Mouse (Mus musculus): ENCODE data around the gene Gm614. TPM values are rescaled to one million over a fixed set of nuclear protein-coding genes. Genes with fewer than 3 reads are reported as not detected.

Gm614 gene
- polyA plus RNA-seq, 1 experiment, result 68.4 TPM

- no peak for TF ChIP-seq POLR2A (IDR thresholded peaks at IDR 0.05; ENCODE audit: control insufficient read depth, low read depth, low read length)
- no peak for TF ChIP-seq CTCF (IDR thresholded peaks at IDR 0.05; ENCODE audit: control insufficient read depth, insufficient read depth, insufficient replicate concordance, low read depth, low read length)
- Histone ChIP-seq H3K36me3 (ENCODE audit: control insufficient read depth, insufficient read depth, low read length) (no peaks in the 10 kb centered on the region), H3K27ac (ENCODE audit: control insufficient read depth, insufficient read depth, low read depth, low read length) (no peak overlapping the region), H3K27me3 (ENCODE audit: control insufficient read depth, insufficient read depth, low read length) (no peaks in the 10 kb centered on the region), H3K4me3 (ENCODE audit: control insufficient read depth, low read depth, low read length) (no peak overlapping the region), H3K4me1 (ENCODE audit: control insufficient read depth, insufficient read depth, low read length) (no peaks in the 10 kb centered on the region)
These were observed 26.3 kb upstream of the Gm614 start for GRCm38 (mm10) chrX:101290111-101290510.

GRCm38 (mm10) chrX:101289037-101289436, 25.2 kb upstream of the Gm614 start:
- no peak overlapping the region for H3K27ac ChIP-seq (ENCODE audit: control insufficient read depth, insufficient read depth, low read depth, low read length)
- no peaks in the 10 kb centered on the region for H3K4me1 ChIP-seq (ENCODE audit: control insufficient read depth, insufficient read depth, low read length)
- no peaks in the 10 kb centered on the region for H3K36me3 ChIP-seq (ENCODE audit: control insufficient read depth, insufficient read depth, low read length)
- H3K27me3 ChIP-seq (ENCODE audit: control insufficient read depth, insufficient read depth, low read length), result no peaks in the 10 kb centered on the region
- no peak overlapping the region for H3K4me3 ChIP-seq (ENCODE audit: control insufficient read depth, low read depth, low read length)
- TF ChIP-seq POLR2A (IDR thresholded peaks at IDR 0.05; ENCODE audit: control insufficient read depth, low read depth, low read length), result no peak
- no peak for TF ChIP-seq CTCF (IDR thresholded peaks at IDR 0.05; ENCODE audit: control insufficient read depth, insufficient read depth, insufficient replicate concordance, low read depth, low read length)

DNA sequence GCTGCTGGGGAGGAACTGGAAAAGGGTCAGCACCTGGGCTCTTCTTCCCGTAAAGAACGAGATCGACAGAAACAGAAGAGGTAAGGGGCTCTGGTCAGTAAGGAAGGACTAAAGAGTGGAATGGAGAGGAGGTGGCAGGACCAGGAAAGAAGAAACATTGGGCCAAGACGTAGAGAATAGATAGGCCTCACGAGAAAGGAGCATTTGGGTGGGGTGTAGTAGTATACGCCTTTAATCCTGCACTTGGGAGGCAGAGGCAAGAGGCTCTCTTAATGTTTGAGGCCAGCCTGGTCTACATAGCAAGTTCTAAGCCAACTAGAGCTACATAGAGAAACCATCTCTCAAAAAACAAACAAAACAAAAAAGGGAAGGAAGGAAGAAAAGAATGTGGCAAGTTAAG, 24.6 kb upstream of the Gm614 start:
- TF ChIP-seq POLR2A (IDR thresholded peaks at IDR 0.05; ENCODE audit: control insufficient read depth, low read depth, low read length), result no peak
- no peak for TF ChIP-seq CTCF (IDR thresholded peaks at IDR 0.05; ENCODE audit: control insufficient read depth, insufficient read depth, insufficient replicate concordance, low read depth, low read length)
- Histone ChIP-seq H3K36me3 (ENCODE audit: control insufficient read depth, insufficient read depth, low read length) (no peaks in the 10 kb centered on the region), H3K4me3 (ENCODE audit: control insufficient read depth, low read depth, low read length) (no peak overlapping the region), H3K27me3 (ENCODE audit: control insufficient read depth, insufficient read depth, low read length) (no peaks in the 10 kb centered on the region), H3K27ac (ENCODE audit: control insufficient read depth, insufficient read depth, low read depth, low read length) (no peak overlapping the region), H3K4me1 (ENCODE audit: control insufficient read depth, insufficient read depth, low read length) (no peaks in the 10 kb centered on the region)

DNA sequence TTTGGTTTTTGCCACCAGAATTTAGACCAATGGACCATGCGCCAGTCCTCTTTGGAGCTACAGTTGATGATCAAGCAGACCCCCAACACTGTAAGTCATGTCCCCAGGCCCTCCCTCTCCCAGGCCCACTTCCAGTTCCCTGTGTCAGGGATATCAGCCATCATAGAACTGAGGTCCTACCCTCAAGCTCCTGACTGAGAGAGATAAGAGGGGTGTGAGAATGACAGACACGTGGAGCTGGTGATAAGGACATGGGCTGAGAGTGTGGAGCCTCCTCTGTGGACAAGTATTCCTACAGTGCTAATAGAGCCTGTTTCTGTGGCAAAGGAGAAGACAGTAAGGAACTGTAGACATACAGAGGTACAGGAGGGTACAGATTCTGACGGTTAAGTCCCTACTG, 23.8 kb upstream of the Gm614 start:
- Histone ChIP-seq H3K36me3 (ENCODE audit: control insufficient read depth, insufficient read depth, low read length) (no peaks in the 10 kb centered on the region), H3K4me3 (ENCODE audit: control insufficient read depth, low read depth, low read length) (no peak overlapping the region), H3K27me3 (ENCODE audit: control insufficient read depth, insufficient read depth, low read length) (no peaks in the 10 kb centered on the region), H3K27ac (ENCODE audit: control insufficient read depth, insufficient read depth, low read depth, low read length) (no peak overlapping the region), H3K4me1 (ENCODE audit: control insufficient read depth, insufficient read depth, low read length) (no peaks in the 10 kb centered on the region; the same call in 1 of the 2 replicates)
- no peak for TF ChIP-seq CTCF (IDR thresholded peaks at IDR 0.05; ENCODE audit: control insufficient read depth, insufficient read depth, insufficient replicate concordance, low read depth, low read length)
- TF ChIP-seq POLR2A (IDR thresholded peaks at IDR 0.05; ENCODE audit: control insufficient read depth, low read depth, low read length), result no peak

- TF ChIP-seq POLR2A (IDR thresholded peaks at IDR 0.05; ENCODE audit: control insufficient read depth, low read depth, low read length) (no peak), CTCF (IDR thresholded peaks at IDR 0.05; ENCODE audit: control insufficient read depth, insufficient read depth, insufficient replicate concordance, low read depth, low read length) (no peak)
- no peaks in the 10 kb centered on the region; the same call in 1 of the 2 replicates for H3K4me1 ChIP-seq (ENCODE audit: control insufficient read depth, insufficient read depth, low read length)
- H3K4me3 ChIP-seq (ENCODE audit: control insufficient read depth, low read depth, low read length), result no peak overlapping the region
- H3K27ac ChIP-seq (ENCODE audit: control insufficient read depth, insufficient read depth, low read depth, low read length), result no peak overlapping the region
- H3K36me3 ChIP-seq (ENCODE audit: control insufficient read depth, insufficient read depth, low read length), result no peaks in the 10 kb centered on the region
- no peaks in the 10 kb centered on the region for H3K27me3 ChIP-seq (ENCODE audit: control insufficient read depth, insufficient read depth, low read length)
These were observed 22.3 kb upstream of the Gm614 start for GRCm38 (mm10) chrX:101285953-101286670.

GRCm38 (mm10) chrX:101285534-101285933, 21.7 kb upstream of the Gm614 start:
- no peaks in the 10 kb centered on the region for H3K36me3 ChIP-seq (ENCODE audit: control insufficient read depth, insufficient read depth, low read length)
- TF ChIP-seq POLR2A (IDR thresholded peaks at IDR 0.05; ENCODE audit: control insufficient read depth, low read depth, low read length), result no peak
- TF ChIP-seq CTCF (IDR thresholded peaks at IDR 0.05; ENCODE audit: control insufficient read depth, insufficient read depth, insufficient replicate concordance, low read depth, low read length), result peak; percentile 49; the same call in 1 of the 2 replicates
- H3K4me3 ChIP-seq (ENCODE audit: control insufficient read depth, low read depth, low read length), result no peak overlapping the region
- no peak overlapping the region for H3K27ac ChIP-seq (ENCODE audit: control insufficient read depth, insufficient read depth, low read depth, low read length)
- H3K27me3 ChIP-seq (ENCODE audit: control insufficient read depth, insufficient read depth, low read length), result no peaks in the 10 kb centered on the region
- H3K4me1 ChIP-seq (ENCODE audit: control insufficient read depth, insufficient read depth, low read length), result no peaks in the 10 kb centered on the region; the same call in 1 of the 2 replicates

DNA sequence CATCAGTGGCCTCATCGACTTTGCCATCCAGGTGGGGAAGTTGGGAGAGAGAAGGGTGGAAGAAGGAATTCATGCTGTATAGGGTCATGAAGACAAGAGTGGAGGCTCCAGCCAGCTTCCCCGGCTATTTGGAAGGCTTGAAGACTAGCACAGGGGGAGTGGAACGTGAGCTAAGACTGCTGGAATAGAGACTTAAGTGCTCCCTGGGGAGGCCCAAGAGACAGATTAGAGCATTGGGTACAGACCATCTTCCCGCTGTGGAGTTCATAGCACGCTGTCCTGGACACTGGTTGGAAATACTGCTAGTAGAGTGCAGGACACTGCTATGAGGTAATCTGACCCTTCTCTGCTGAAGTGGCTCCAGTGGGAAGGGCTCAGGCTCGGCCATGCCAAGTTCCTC, 19.0 kb upstream of the Gm614 start:
- no peaks in the 10 kb centered on the region for H3K27me3 ChIP-seq (ENCODE audit: control insufficient read depth, insufficient read depth, low read length)
- no peak overlapping the region for H3K27ac ChIP-seq (ENCODE audit: control insufficient read depth, insufficient read depth, low read depth, low read length)
- H3K4me1 ChIP-seq (ENCODE audit: control insufficient read depth, insufficient read depth, low read length), result no peaks in the 10 kb centered on the region; the same call in 1 of the 2 replicates
- no peak overlapping the region for H3K4me3 ChIP-seq (ENCODE audit: control insufficient read depth, low read depth, low read length)
- no peak for TF ChIP-seq CTCF (IDR thresholded peaks at IDR 0.05; ENCODE audit: control insufficient read depth, insufficient read depth, insufficient replicate concordance, low read depth, low read length)
- TF ChIP-seq POLR2A (IDR thresholded peaks at IDR 0.05; ENCODE audit: control insufficient read depth, low read depth, low read length), result no peak
- no peaks in the 10 kb centered on the region for H3K36me3 ChIP-seq (ENCODE audit: control insufficient read depth, insufficient read depth, low read length)

Measured in testis, adult 2 months (tissue).